Mouse (Mus musculus) hindbrain, embryonic 14.5 days (tissue): Measurements from ENCODE around the gene Dnah12. TPM values are rescaled to one million over a fixed set of nuclear protein-coding genes. Genes with fewer than 3 reads are reported as not detected.
A peak's percentile ranks its signal among the peaks of the same experiment; 100 is the strongest.
"Not testable (repeated sequence)": the region's sequence is repeated elsewhere in the genome, so short reads cannot be mapped to it uniquely, and the experiment has no call there.

Experiments
- ATAC-seq: fragments of 200-750 bp; cut with Nextera tagmentation; 2 replicates; pipeline ENCODE4 v1.8.0; 2017; ENCODE audit warnings: moderate number of reproducible peaks, mild to moderate bottlenecking, moderate TSS enrichment, moderate library complexity; ENCODE audit not compliant: low FRiP score
- DNase-seq: peaks from one replicate; pipeline ENCODE4 v3.0.0-alpha.2; 2015; ENCODE audit warnings: low spot score
- H3K27ac ChIP-seq: fragments of 300-500 bp; sonication (generic); 2 replicates; pipeline ENCODE4 v1.5.1; 2014; ENCODE audit warnings: mild to moderate bottlenecking, moderate library complexity
- H3K27me3 ChIP-seq: fragments of 300-500 bp; sonication (generic); 2 replicates; pipeline ENCODE4 v1.6.1; 2014; ENCODE audit warnings: mild to moderate bottlenecking, low read length, mixed read lengths; ENCODE audit not compliant: control insufficient read depth, insufficient read depth
- H3K36me3 ChIP-seq: fragments of 300-500 bp; sonication (generic); replicated peaks from 2 replicates; pipeline ENCODE4 v1.6.1; 2014; ENCODE audit not compliant: control insufficient read depth, insufficient read depth
- H3K4me1 ChIP-seq: fragments of 300-500 bp; sonication (generic); replicated peaks from 2 replicates; pipeline ENCODE4 v1.6.1; 2014; ENCODE audit warnings: antibody characterized with exemption, low read length, mixed read lengths; ENCODE audit not compliant: control insufficient read depth, insufficient read depth
- H3K4me2 ChIP-seq: fragments of 300-500 bp; sonication (generic); replicated peaks from 2 replicates; pipeline ENCODE4 v1.6.1; 2014; ENCODE audit warnings: mild to moderate bottlenecking, moderate library complexity
- H3K4me3 ChIP-seq: fragments of 300-500 bp; sonication (generic); replicated peaks from 2 replicates; pipeline ENCODE4 v1.5.1; 2014; ENCODE audit warnings: mild to moderate bottlenecking, low read length
- H3K9ac ChIP-seq: fragments of 300-500 bp; sonication (generic); 2 replicates; pipeline ENCODE4 v1.6.1; 2014
- H3K9me3 ChIP-seq: fragments of 300-500 bp; sonication (generic); 2 replicates; pipeline ENCODE4 v1.6.1; 2016; ENCODE audit warnings: low read length; ENCODE audit not compliant: control insufficient read depth
- WGBS: fragments of 180-500 bp; shearing (Covaris S2); extraction: QIAGEN DNeasy Blood & Tissue Kit; methylation state at CpG from one replicate; pipeline ENCODE4 v1.1.7; 2014; 5-methylcytosine and 5-hydroxymethylcytosine counted together
- polyA plus RNA-seq: library from polyadenylated mRNA; unstranded; fragments of >200 nt; fragmentation: Nextera tagmentation; extraction: Ambion mirVana; gene quantifications from 2 replicates; pipeline ENCODE4 v1.2.1, GENCODE M21; 2014

The Dnah12 gene
- polyA plus RNA-seq, 1 experiment from 2014 or later, result 0.03 TPM

DNA sequence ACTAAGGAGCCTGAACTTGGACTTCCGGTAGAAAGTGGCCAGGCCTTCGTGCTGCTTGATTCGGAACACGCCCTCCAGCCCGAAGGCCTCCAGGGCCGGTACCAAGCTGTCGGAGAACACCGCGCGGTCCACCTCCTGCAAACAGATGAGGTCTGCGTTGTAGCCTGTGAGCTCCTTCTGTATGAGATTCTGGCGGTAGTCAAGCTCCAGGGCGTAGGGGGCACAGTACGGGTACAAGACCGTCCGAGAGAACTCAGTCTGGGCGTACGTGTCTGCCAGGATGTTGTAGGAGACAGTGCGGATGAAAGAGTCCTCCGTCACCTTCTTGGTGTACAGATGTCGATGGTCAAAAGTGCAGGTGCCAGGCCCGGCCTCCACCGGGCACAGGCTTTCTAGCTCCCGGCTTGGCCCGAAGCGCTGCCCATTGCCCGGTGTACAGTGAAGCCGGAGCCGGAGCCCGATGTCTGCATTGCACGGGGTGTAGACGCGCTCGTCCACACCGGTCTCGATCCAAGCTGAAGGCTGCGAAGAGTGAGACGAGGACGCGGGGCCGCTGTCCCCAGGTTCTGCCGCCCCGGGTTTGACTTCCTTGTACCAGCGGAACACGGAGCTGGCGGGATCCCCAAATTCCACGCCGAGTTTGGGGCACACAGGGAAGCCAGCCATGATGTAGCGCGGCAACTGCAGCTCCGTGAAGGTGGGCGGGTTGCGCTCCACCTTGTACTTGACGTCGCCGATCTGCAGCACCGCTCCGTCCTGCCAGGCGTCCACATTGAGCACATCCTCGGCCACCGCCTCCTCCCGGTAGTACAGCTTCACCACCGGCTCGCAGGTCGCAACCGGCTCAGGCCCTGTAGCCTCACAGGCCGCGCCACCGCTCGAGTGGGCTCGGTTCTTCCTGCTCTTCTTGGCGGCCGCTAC is 24.4 kb upstream of the Dnah12 start:
- peak overlapping the region; percentile 80 for H3K9ac ChIP-seq
- H3K4me3 ChIP-seq, result peak overlapping the region; percentile 86
- H3K9me3 ChIP-seq, result no peaks in the 10 kb centered on the region
- peak overlapping the region; percentile 88 for H3K27ac ChIP-seq
- WGBS, result 1% methylated on average over 69 of the region's 73 CpGs
- H3K27me3 ChIP-seq, result no peaks in the 10 kb centered on the region
- H3K36me3 ChIP-seq, result peaks cover 26% of the 10 kb centered on the region
- ATAC-seq (peak; percentile 43; the same call in 1 of the 2 replicates), DNase-seq (no peak)
- H3K4me1 ChIP-seq, result peaks cover 26% of the 10 kb centered on the region
- H3K4me2 ChIP-seq, result peak overlapping the region; percentile 100

GRCm38 (mm10) chr14:26669292-26670073 is 23.6 kb upstream of the Dnah12 start, which contains the start of gene Pde12:
TSS of gene Pde12 (minus strand) at chr14:26669883.
- peaks cover 19% of the 10 kb centered on the region for H3K36me3 ChIP-seq
- WGBS, result under 1% methylated on average over 70 of the region's 70 CpGs

GRCm38 (mm10) chr14:26670964-26671363 is 22.1 kb upstream of the Dnah12 start:
- Histone ChIP-seq H3K36me3 (peaks cover 6% of the 10 kb centered on the region), H3K4me2 (no peak overlapping the region)

More at GRCm38 (mm10) chr14:26669292-26670073, 23.6 kb upstream of the Dnah12 start, which contains the start of gene Pde12:
- Histone ChIP-seq H3K9me3 (no peaks in the 10 kb centered on the region), H3K4me2 (peak within 1 kb of the TSS; percentile 100), H3K4me3 (peak within 1 kb of the TSS; percentile 86), H3K9ac (peak within 1 kb of the TSS; percentile 80), H3K4me1 (peaks cover 26% of the 10 kb centered on the region), H3K27ac (peak within 1 kb of the TSS; percentile 88), H3K27me3 (no peaks in the 10 kb centered on the region)
- ATAC-seq (peak; percentile 96), DNase-seq (peak; percentile 91)

GRCm38 (mm10) chr14:26671870-26672615 is 21.0 kb upstream of the Dnah12 start:
- not testable (repeated sequence) for H3K4me2 ChIP-seq, DNase-seq

More at GRCm38 (mm10) chr14:26670964-26671363, 22.1 kb upstream of the Dnah12 start:
- H3K27ac ChIP-seq, result no peak overlapping the region
- H3K4me3 ChIP-seq, result no peak overlapping the region
- peaks cover 26% of the 10 kb centered on the region for H3K4me1 ChIP-seq
- ATAC-seq (no peak), DNase-seq (no peak)
- no peak overlapping the region for H3K9ac ChIP-seq
- no peaks in the 10 kb centered on the region for H3K9me3 ChIP-seq
- no peaks in the 10 kb centered on the region for H3K27me3 ChIP-seq

DNA sequence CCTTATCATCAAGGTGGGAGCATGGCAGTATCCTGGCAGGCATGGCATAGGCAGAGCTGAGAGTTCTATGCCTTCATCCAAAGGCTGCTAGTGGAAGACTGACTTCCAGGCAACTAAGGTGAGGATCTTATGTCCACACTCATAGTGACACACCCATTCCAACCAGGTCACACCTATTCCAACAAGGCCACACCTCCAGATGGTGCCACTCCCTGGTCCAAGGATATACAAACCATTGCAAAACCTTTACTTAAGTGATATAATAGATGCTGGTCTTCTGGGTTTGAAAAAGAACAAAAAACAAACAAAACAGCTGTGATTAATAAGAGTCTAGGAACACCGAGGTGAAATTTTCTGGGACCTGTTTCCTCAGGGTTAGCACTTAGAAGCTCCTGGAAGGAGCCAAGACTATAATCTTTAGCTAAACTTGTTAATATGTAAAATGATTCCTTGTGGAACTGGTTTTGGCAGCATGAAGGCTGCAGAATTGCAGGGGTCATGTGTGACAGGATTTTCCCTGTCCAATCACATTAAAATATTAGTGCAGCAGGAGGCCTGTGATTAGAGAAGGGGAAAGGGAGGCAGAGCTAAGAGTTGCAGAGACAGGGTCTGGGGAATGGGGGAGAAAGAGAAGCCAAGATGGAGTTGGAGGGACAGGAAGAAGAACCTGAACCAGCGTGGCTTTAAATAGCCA is 18.5 kb upstream of the Dnah12 start:
- not testable (repeated sequence) for DNase-seq, H3K9me3 ChIP-seq, H3K27me3 ChIP-seq, H3K27ac ChIP-seq, H3K4me3 ChIP-seq, H3K36me3 ChIP-seq, ATAC-seq, H3K9ac ChIP-seq, H3K4me2 ChIP-seq, H3K4me1 ChIP-seq
- WGBS, result 93% methylated on average over 2 of the region's 2 CpGs

More at GRCm38 (mm10) chr14:26671870-26672615, 21.0 kb upstream of the Dnah12 start:
- not testable (repeated sequence) for ATAC-seq, H3K27me3 ChIP-seq, H3K9me3 ChIP-seq, H3K36me3 ChIP-seq, H3K4me3 ChIP-seq, H3K27ac ChIP-seq, H3K9ac ChIP-seq
- peaks cover 23% of the 10 kb centered on the region for H3K4me1 ChIP-seq
- WGBS, result 71% methylated on average over 17 of the region's 17 CpGs

GRCm38 (mm10) chr14:26675371-26675770 is 17.7 kb upstream of the Dnah12 start:
- WGBS, result 27% methylated on average over 12 of the region's 12 CpGs
- ATAC-seq (no peak), DNase-seq (no peak)
- no peaks in the 10 kb centered on the region for H3K36me3 ChIP-seq
- H3K27ac ChIP-seq, result no peak overlapping the region
- peaks cover 4% of the 10 kb centered on the region for H3K4me1 ChIP-seq
- H3K9ac ChIP-seq, result no peak overlapping the region
- H3K4me3 ChIP-seq, result no peak overlapping the region
- no peak overlapping the region for H3K4me2 ChIP-seq
- no peaks in the 10 kb centered on the region for H3K9me3 ChIP-seq
- H3K27me3 ChIP-seq, result no peaks in the 10 kb centered on the region

DNA sequence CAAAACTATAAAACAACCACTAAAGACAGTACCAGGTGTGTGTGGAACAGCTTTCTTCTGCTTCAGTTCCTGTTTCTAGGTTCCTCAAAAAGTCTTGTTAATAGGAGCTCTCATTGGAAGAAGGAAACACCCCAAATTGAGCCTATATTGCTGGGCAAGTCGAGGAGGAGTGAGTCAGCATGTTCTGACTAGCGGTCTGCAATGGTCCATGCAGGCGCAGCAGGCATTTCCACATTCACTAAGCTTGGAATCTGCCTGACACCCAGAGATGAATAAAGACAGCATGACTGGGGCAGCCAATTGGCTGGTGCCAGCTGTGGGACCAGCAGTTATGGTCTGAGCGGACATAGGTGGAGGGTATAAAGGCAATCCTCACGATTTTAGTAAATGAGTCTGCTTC is 17.3 kb upstream of the Dnah12 start:
- WGBS, result 74% methylated on average over 5 of the region's 5 CpGs
- no peak for ATAC-seq

GRCm38 (mm10) chr14:26690727-26691126 is 2.3 kb upstream of the Dnah12 start:
- WGBS, result 59% methylated on average over 2 of the region's 2 CpGs
- H3K27ac ChIP-seq, result no peak overlapping the region
- DNase-seq, result no peak

More for the DNA sequence above, 17.3 kb upstream of the Dnah12 start:
- no peak overlapping the region for H3K9ac ChIP-seq
- H3K36me3 ChIP-seq, result no peaks in the 10 kb centered on the region
- H3K27ac ChIP-seq, result no peak overlapping the region
- no peak overlapping the region for H3K4me2 ChIP-seq
- H3K4me3 ChIP-seq, result no peak overlapping the region
- no peak for DNase-seq
- no peaks in the 10 kb centered on the region for H3K4me1 ChIP-seq
- no peaks in the 10 kb centered on the region for H3K9me3 ChIP-seq
- no peaks in the 10 kb centered on the region for H3K27me3 ChIP-seq

More at GRCm38 (mm10) chr14:26690727-26691126, 2.3 kb upstream of the Dnah12 start:
- Histone ChIP-seq H3K36me3 (no peaks in the 10 kb centered on the region), H3K27me3 (no peaks in the 10 kb centered on the region), H3K9ac (no peak overlapping the region), H3K4me3 (no peak overlapping the region), H3K4me1 (no peaks in the 10 kb centered on the region), H3K9me3 (no peaks in the 10 kb centered on the region), H3K4me2 (no peak overlapping the region)
- ATAC-seq, result no peak
